Mouse (Mus musculus) stomach, postnatal 0 days (tissue): ENCODE data around the gene Macrod1.

Source experiments
- CTCF ChIP-seq: IDR thresholded peaks from 2 replicates; pipeline ENCODE4 v1.5.1; 2016; ENCODE audit warnings: antibody characterized with exemption, low read depth, mild to moderate bottlenecking, moderate library complexity
- EP300 ChIP-seq: optimal IDR thresholded peaks from 2 replicates; pipeline ENCODE3; 2016; ENCODE audit warnings: antibody characterized with exemption

- TF ChIP-seq EP300 (no peak), CTCF (no peak)
These were observed 25.1 kb downstream of the Macrod1 start for GRCm38 (mm10) chr19:7081516-7082266.
